Mouse (Mus musculus) limb, embryonic 14.5 days (tissue): ENCODE data around the gene Ssbp3. TPM values are rescaled to one million over a fixed set of nuclear protein-coding genes. Genes with fewer than 3 reads are reported as not detected.

Experiments
- ATAC-seq: fragments of 200-750 bp; cut with Nextera tagmentation; 2 replicates; pipeline ENCODE4 v1.8.0; 2017; ENCODE audit warnings: low read depth, moderate number of reproducible peaks, moderate TSS enrichment; ENCODE audit not compliant: low FRiP score
- DNase-seq: peaks from one replicate; pipeline ENCODE4 v3.0.0-alpha.2; 2015; ENCODE audit warnings: low spot score
- H3K27ac ChIP-seq: fragments of 300-500 bp; sonication (generic); replicated peaks from 2 replicates; pipeline ENCODE4 v1.5.1; 2014; ENCODE audit warnings: low read depth, mild to moderate bottlenecking, low read length, moderate library complexity, mixed read lengths
- H3K27me3 ChIP-seq: fragments of 300-500 bp; sonication (generic); 2 replicates; pipeline ENCODE4 v1.6.1; 2014; ENCODE audit warnings: low read length, mixed read lengths; ENCODE audit not compliant: control insufficient read depth, insufficient read depth
- H3K36me3 ChIP-seq: fragments of 300-500 bp; sonication (generic); 2 replicates; pipeline ENCODE4 v1.6.1; 2014; ENCODE audit warnings: mild to moderate bottlenecking, low read length, moderate library complexity, mixed read lengths; ENCODE audit not compliant: control insufficient read depth, insufficient read depth
- H3K4me1 ChIP-seq: fragments of 300-500 bp; sonication (generic); 2 replicates; pipeline ENCODE4 v1.6.1; 2014; ENCODE audit warnings: antibody characterized with exemption, low read length, mixed read lengths; ENCODE audit not compliant: control insufficient read depth, insufficient read depth
- H3K4me2 ChIP-seq: fragments of 300-500 bp; sonication (generic); replicated peaks from 2 replicates; pipeline ENCODE4 v1.6.1; 2014; ENCODE audit warnings: low read depth, mild to moderate bottlenecking, low read length, moderate library complexity; ENCODE audit not compliant: severe bottlenecking
- H3K4me3 ChIP-seq: fragments of 300-500 bp; sonication (generic); replicated peaks from 2 replicates; pipeline ENCODE4 v1.5.1; 2014; ENCODE audit warnings: low read length
- H3K9ac ChIP-seq: fragments of 300-500 bp; sonication (generic); 2 replicates; pipeline ENCODE4 v1.6.1; 2014; ENCODE audit warnings: mild to moderate bottlenecking, low read depth, low read length, moderate library complexity; ENCODE audit not compliant: severe bottlenecking
- H3K9me3 ChIP-seq: fragments of 300-500 bp; sonication (generic); 2 replicates; pipeline ENCODE4 v1.6.1; 2016; ENCODE audit warnings: low read length; ENCODE audit not compliant: control insufficient read depth
- POLR2A ChIP-seq: fragments of 200-500 bp; IDR thresholded peaks from 2 replicates; pipeline ENCODE4 v1.8.0; 2012; ENCODE audit warnings: inconsistent platforms, mild to moderate bottlenecking, moderate library complexity, borderline replicate concordance; ENCODE audit not compliant: insufficient read depth, insufficient read length; ENCODE audit errors: extremely low read depth
- WGBS: fragments of 180-500 bp; shearing (Covaris S2); extraction: QIAGEN DNeasy Blood & Tissue Kit; methylation state at CpG from one replicate; pipeline ENCODE4 v1.1.7; 2014; 5-methylcytosine and 5-hydroxymethylcytosine counted together
- polyA plus RNA-seq, 2 experiments: library from polyadenylated mRNA; depleted of rRNA in 1 of 2; stranded (reverse) in 1 of 2; unstranded in 1 of 2; fragments of >200 nt; fragmentation: Nextera tagmentation in 1 of 2; extraction: Ambion mirVana in 1 of 2; gene quantifications; 2 replicates each; pipeline versions ENCODE4 v1.2.1 to v1.2.3; 2012 to 2014

Ssbp3 gene
- polyA plus RNA-seq, 2 experiments: 94.3 to 191 TPM

DNA sequence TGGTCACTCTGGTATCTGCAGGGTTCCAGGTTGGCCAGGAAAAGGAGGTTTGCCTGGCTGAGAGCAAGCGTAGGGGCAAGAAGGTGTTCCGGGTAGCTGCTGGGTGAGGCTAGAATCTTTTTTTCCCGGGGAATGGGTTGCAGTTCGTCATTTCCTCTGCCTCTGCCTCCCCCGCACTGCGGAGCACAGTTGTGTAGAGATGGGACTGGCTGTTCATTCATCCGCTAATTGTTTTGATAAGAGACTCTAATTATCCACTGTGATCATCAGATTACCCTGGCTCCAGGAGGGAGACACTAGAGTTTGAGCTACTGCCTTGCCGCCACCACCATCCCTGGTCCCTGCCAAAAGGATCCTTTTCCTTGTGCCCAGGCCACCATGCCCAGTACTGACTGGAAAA lies 67.9 kb downstream of the Ssbp3 start:
- H3K4me2 ChIP-seq: no peak overlapping the region
- 59% methylated on average over 8 of the region's 8 CpGs for WGBS
- H3K4me3 ChIP-seq: no peak overlapping the region
- no peaks in the 10 kb centered on the region for H3K9me3 ChIP-seq
- TF ChIP-seq POLR2A: no peak
- no peak for ATAC-seq
- H3K27me3 ChIP-seq: no peaks in the 10 kb centered on the region
- DNase-seq: no peak
- H3K27ac ChIP-seq: no peak overlapping the region
- H3K36me3 ChIP-seq: no peaks in the 10 kb centered on the region
- H3K9ac ChIP-seq: no peak overlapping the region
- H3K4me1 ChIP-seq: peaks cover 75% of the 10 kb centered on the region

DNA sequence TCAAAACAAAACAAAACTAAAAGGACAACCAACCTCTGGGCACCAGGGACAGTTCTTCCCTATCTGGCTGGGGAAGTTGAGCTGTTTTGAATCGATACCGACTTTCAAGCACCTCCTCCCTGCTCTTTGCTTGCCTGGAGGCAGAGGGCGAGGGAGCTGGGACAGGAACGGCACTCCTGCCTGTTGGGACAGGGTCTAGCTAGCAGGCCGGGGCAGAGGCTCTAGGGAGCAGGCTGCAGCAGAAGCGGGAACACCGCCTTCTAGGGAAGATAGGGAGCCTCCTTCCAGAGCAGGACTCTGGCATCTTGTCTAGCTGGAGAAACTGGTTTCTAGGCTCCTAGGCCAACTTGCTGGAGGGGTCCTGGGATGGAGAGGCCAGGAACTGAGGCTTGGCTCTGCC lies 70.2 kb downstream of the Ssbp3 start:
- ATAC-seq: no peak
- H3K4me3 ChIP-seq: no peak overlapping the region
- no peaks in the 10 kb centered on the region for H3K27me3 ChIP-seq
- H3K27ac ChIP-seq: no peak overlapping the region; the same call in 1 of the 2 replicates
- H3K9ac ChIP-seq: no peak overlapping the region
- peak; percentile 41 for DNase-seq
- WGBS: 42% methylated on average over 7 of the region's 7 CpGs
- no peaks in the 10 kb centered on the region for H3K36me3 ChIP-seq
- no peaks in the 10 kb centered on the region for H3K9me3 ChIP-seq
- peaks cover 75% of the 10 kb centered on the region for H3K4me1 ChIP-seq
- no peak for TF ChIP-seq POLR2A
- H3K4me2 ChIP-seq: no peak overlapping the region

DNA sequence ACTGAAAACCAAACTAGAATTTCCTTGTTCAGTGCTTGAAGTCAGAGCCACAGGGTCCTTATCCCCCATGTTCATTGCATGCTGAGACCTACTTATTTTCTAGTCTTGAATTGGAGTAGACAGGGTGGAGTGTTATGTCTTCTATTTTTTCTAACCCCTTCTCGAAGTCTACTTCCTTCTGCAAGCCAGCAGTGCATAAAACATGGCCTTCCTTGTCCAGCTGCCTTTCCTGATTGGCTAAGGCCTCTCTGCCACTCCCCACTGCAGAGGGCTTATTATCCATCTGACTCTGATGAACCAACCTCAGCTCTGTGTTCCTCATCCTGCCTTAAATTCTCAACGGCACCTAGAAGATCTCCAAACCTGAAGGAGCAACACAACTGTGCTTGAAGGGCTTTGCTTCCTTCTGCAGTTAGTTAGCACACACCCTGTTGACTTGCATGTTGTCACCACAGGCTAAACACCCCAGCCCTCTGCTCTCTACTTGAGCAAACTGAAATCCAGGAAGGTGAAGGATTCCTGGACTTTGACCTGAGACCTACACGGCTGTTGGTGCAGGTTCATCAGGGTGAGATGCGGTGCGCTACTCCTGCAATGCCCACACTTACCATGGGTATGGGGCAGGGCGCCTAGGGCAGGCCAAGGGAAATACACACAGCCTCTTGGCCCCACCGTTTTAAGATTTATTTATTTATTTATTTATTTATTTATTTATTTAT lies 71.0 kb downstream of the Ssbp3 start:
- peaks cover 75% of the 10 kb centered on the region for H3K4me1 ChIP-seq
- TF ChIP-seq POLR2A: no peak
- WGBS: 66% methylated on average over 7 of the region's 7 CpGs
- no peaks in the 10 kb centered on the region for H3K36me3 ChIP-seq
- H3K9ac ChIP-seq: no peak overlapping the region
- H3K4me3 ChIP-seq: no peak overlapping the region
- no peaks in the 10 kb centered on the region for H3K9me3 ChIP-seq
- ATAC-seq (no peak; the same call in 1 of the 2 replicates), DNase-seq (no peak)
- no peak overlapping the region for H3K4me2 ChIP-seq
- no peaks in the 10 kb centered on the region for H3K27me3 ChIP-seq
- H3K27ac ChIP-seq: 0 out of 2 replicates have a peak overlapping the region, but pooled peaks have one; percentile 26

DNA sequence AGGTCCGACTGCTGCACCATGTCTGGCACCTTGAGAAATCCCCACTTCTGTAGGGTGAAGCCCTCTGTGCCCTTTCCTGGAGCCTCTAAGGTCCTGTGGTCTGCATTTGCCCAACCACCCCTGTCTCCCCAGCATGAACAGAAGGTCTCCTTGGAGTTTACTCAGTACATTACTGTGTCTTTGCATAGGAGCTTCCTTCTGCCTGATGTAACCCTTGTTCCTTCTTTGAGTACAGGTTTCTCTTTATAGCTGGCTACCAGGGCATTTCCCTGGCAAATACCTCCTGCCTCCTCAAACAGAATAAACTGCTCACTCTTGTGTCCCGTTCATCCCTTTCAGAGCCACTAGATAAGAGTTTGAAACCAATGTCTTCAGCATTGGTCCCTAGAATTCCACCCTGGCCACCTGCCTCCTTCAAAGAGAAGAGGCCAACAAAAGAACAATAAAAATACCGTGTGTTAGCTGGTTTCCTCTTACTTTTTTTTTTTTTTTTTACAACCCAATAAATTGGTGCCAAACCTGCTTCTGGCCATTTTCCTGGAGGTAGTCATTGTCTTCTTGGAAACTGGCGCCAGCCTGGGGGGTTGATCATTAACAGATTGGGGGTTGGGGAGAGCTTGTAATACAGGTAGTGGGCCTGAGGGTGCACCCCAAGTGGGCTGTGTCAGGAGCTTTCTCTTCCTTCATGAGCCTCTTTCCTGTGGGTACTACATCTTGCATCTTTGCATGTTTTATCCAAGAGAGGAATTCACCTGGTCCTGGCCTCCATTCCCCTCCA lies 72.0 kb downstream of the Ssbp3 start:
- Histone ChIP-seq H3K27me3 (no peaks in the 10 kb centered on the region), H3K4me3 (no peak overlapping the region), H3K9me3 (no peaks in the 10 kb centered on the region), H3K4me2 (no peak overlapping the region), H3K4me1 (peaks cover 72% of the 10 kb centered on the region), H3K27ac (no peak overlapping the region), H3K9ac (no peak overlapping the region), H3K36me3 (no peaks in the 10 kb centered on the region)
- DNase-seq (no peak), ATAC-seq (no peak)
- 30% methylated on average over 4 of the region's 4 CpGs for WGBS
- TF ChIP-seq POLR2A: no peak

DNA sequence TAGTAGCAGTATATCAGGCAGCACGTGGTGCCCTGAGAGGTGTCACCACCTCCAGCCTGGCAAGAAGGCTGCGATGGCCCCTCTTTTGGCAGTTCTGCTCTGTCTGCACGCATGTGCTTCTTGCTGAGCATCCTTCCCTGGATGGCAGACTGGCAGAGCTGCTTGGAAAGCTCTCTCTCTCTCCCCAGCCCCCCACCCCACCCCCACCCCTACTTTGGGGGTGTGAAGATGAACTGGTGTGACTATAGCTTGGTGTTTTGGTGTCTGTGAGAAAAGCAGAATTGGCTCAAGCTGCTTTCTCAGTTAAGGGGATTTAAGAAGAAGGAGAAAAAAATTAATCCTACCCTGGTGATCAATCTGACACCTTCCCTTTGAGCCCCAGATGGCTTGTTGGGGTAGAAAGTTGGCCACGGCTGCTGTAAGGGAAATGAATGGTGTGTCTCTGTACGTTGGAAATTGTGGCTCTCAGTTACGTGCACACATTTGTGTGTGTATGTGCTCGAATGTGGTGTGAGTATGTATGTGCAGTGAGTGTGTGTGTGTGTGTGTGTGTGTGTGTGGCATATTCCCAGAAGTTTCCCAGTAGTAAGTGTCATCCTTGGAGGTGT lies 73.5 kb downstream of the Ssbp3 start:
- Histone ChIP-seq H3K36me3 (no peaks in the 10 kb centered on the region), H3K9me3 (no peaks in the 10 kb centered on the region), H3K27me3 (no peaks in the 10 kb centered on the region), H3K9ac (no peak overlapping the region), H3K4me3 (no peak overlapping the region), H3K4me2 (no peak overlapping the region), H3K27ac (no peak overlapping the region), H3K4me1 (peaks cover 82% of the 10 kb centered on the region)
- DNase-seq (no peak), ATAC-seq (no peak)
- no peak for TF ChIP-seq POLR2A
- WGBS: 50% methylated on average over 7 of the region's 7 CpGs
